Mouse (Mus musculus) skeletal muscle tissue, adult 2 months (tissue): ENCODE results near the gene Mcoln3.

Source experiments
- DNase-seq: peaks from one replicate; pipeline ENCODE4 v3.0.0-alpha.2; 2012; ENCODE audit warnings: low read depth, low spot score

Gene Mcoln3

DNA sequence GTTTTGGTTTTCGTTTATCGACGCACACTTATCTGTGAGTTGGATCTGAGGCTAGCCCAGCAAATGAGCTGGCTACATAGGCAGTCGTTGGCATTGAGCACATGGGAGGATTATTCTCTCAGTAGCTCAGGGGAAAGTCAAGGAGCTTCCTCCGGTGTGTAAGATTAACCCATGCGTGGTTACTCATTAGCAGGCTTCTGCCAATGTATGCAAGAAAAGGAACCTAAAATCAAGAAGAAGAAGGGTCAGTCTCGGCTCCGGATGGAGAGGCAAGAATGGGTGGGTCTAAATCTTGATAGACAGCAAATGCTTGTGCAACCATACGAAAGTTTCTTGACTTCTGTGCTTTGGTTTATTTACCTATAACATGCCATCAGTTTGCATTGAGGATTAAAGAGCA, 57.0 kb downstream of the Mcoln3 start:
- no peak for DNase-seq

DNA sequence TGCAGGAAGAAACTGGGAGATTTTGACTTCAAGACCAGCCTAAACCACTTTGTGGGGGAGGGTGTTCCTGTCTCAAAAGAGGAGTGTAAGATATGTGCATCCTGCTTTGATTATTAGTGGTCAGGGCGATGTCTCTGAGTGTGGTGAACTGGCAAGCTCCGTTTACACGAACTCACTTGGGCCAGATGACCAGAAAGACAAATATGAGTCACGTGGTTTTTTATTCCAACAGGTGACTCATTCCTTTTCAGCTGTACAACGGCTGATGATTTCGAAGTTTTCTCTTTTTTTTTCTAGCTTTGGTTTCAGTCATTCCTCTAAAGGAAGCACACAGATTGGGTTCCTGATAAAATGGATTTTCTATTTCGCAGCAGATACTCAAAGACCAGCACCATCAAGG, 60.0 kb downstream of the Mcoln3 start:
- DNase-seq = no peak

GRCm38 (mm10) chr3:146177748-146178582, 60.7 kb downstream of the Mcoln3 start:
- peak; percentile 62 for DNase-seq

DNA sequence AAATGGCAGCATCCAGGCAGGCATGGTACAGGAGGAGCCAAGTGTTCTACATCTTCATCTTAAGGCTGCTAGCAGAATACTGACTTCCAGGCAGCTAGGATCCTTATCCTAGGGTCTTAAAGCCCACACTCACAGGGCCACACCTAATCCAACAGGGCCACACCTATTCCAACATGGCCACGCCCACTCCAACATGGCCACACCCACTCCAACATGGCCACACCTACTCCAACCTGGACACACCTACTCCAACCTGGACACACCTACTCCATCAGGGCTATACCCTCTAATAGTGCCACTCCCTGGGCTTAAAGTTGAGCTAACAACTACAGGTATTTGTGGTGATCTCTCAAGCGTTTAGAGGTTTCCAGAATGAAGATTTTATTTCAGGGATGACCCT, 63.1 kb downstream of the Mcoln3 start:
- no peak for DNase-seq

GRCm38 (mm10) chr3:146180986-146181385, 63.7 kb downstream of the Mcoln3 start:
- DNase-seq = no peak

DNA sequence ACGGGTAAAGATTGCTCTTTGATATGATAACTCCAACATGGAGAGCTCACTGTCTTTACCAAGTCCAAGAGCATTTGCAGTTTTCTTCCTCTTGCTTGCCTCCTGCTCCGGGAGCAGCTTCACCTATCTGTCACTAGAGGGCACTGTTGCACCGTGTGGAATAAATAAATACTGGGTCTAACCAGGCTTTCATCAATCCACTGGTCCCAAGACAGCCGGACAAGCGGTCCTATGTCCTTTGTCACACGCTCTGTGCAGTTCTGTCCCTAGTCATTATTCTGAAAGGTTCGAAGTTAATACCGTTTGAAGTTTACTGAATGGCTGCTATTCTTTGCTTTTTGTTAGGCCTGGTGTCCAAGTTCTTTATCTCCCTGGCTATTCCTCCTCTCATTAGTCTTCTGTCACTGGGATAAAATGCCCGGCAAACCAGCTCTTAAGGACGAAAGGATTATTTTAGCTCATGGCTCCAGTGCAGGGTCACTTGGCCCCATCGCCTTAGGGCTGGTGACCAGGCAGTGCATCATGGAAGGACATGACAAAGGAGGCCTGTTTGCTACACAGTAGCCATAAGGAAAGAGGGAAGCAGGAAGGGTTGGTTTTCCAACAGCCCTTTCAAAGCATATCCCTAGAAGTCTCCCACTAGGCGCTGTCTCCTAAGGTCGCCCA, 67.9 kb downstream of the Mcoln3 start:
- peak; percentile 52 for DNase-seq

GRCm38 (mm10) chr3:146186033-146186432, 68.8 kb downstream of the Mcoln3 start:
- no peak for DNase-seq

DNA sequence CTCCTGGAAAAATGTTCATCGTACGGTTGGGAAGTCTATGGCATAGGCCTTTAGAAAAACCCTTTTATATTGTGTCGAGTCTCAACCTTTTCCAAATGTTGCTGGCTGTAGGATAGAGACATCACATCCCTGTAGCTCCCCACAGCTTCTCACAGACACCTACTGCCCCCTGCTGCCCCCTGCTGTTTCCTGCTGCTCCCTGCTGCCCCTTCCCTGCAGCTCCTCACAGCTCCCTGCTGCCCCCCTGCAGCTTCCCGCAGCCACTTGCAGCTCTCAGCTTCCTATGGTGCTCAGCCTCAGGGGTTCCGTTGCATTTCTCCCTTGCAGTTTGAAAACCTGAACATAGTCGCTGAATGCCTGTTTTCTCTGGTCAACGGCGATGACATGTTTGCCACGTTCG, 72.7 kb downstream of the Mcoln3 start:
- no peak for DNase-seq
